Mouse (Mus musculus) cerebellum, postnatal 10 days (tissue): ENCODE measurements around the gene Ncoa7.

Experiments used
- DNase-seq, 2 experiments: peaks; one replicate each; pipeline ENCODE4 v3.0.0; 2021; ENCODE audit warnings: mixed read lengths in 2 of 2

Gene Ncoa7

GRCm38 (mm10) chr10:30787684-30788339 is 15.3 kb downstream of the Ncoa7 start:
- DNase-seq = no peak

GRCm38 (mm10) chr10:30786103-30786754 is 16.9 kb downstream of the Ncoa7 start:
- no peak for DNase-seq

DNA sequence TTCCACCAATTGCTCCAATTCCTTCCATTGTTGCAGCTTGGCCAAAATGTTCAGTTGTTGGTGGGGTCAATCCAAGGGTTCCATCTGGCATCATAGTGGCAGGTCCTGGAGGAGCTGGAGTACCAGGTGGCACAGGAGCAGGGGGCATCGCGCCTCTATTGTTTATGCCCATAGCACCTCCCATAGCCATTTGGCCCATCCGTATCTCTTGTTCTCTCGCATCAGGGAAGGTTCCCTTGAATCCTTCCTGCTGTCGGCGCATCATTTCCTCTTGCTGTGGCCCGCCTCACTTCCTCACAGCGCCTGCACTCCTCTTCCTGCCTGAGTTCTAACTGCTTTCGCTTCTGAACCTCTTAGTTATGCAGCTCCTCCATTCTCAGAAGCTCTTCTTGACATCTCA is 22.2 kb downstream of the Ncoa7 start:
- DNase-seq = peak in 1 of 2 experiments; percentile 17

GRCm38 (mm10) chr10:30778240-30778639 is 24.9 kb downstream of the Ncoa7 start:
- DNase-seq = peak; percentile 76 to 81

- peak in 1 of 2 experiments; percentile 7 for DNase-seq
These were observed 27.1 kb downstream of the Ncoa7 start for GRCm38 (mm10) chr10:30775987-30776386.

DNA sequence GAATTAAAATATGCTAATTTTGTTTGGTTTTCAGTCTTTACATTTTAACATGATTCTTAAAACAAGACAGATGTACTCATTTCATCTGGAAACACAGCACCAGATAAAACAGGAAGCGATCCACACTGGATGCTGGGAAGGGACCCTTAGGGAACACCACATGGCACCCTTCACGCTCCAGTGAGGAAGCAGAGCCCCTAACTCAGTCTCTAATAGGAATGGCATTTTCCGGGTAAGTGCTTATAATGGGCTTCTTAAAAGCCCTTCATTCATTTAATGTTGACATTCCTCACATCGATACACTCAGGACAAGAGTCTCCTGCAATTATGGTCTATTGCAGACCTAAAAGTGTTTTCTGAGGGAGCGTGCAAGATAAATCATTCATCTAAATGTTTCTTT is 27.6 kb downstream of the Ncoa7 start:
- peak in 1 of 2 experiments; percentile 32 for DNase-seq

- DNase-seq = no peak
These were observed 28.7 kb downstream of the Ncoa7 start for GRCm38 (mm10) chr10:30774396-30774795.

DNA sequence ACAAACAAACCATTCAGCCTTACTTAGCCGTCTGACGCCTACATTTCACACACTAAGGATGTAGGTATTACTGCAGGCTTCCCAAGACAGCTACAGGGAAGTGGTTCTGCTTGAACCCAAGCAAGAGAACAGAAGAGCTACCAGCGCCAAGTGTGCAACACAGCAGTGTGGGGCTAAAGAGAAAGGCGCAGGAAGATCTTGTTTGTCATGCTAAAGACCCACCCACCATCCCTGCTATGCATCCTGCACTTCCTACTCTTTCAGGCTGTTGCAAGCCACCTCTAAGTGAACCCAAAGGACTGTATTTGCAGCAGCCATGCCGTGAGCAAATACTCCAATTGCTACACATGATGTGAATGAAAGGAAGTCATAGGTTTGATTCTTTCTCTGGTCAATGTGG is 29.9 kb downstream of the Ncoa7 start:
- DNase-seq = no peak

- DNase-seq = no peak
These were observed 31.5 kb downstream of the Ncoa7 start for GRCm38 (mm10) chr10:30771417-30772158.

GRCm38 (mm10) chr10:30768820-30769219 is 34.3 kb downstream of the Ncoa7 start:
- no peak for DNase-seq

DNA sequence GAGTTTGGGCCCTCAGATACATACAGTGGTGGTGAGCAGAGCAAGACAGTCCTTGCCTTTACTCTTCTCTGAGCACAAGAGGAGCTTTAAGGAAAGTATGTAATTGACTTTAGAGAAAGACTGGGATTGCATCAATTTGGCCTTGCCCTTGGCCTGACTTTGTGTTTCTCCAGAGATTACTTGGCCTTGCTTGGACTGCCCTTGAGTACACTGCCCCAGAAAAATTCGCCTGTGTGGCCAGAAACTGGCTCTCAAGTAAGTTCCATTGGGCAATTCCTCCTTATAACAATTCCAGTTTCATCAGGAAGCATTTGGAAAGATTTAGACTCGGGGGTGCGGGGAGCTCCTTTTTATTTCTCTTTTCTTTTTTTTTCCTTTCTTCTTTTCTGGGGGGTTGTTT is 34.9 kb downstream of the Ncoa7 start:
- DNase-seq = no peak

DNA sequence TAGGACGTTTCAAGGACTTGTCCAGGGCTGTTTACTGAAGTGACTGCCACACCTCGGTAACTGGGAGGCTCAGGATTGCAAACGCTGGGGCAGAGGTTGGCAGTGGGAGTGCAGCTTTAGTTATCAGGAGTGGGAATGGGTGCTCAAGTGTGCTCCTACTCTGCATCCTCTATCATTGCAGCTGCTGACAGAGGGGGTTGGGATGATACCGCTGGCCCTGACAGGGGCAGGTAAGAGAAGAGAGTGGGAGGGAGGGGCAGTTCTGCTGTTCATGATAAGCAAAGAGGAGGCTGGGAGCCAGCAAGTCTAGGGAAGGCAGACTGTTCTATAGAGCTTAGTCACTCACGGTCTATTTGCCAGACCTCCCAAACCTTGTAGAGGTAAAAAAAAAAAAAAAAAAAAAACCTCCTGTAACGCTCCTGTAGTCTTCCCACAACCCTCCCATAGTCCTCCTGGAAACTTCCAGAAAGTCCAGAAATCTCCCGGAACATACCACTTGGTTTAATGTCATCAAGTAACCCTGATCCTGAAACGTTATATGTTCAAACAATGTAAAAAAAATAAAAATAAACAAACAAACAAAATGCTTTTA is 39.9 kb downstream of the Ncoa7 start:
- DNase-seq = no peak

- DNase-seq = no peak
These were observed 40.7 kb downstream of the Ncoa7 start for GRCm38 (mm10) chr10:30762284-30762964.

DNA sequence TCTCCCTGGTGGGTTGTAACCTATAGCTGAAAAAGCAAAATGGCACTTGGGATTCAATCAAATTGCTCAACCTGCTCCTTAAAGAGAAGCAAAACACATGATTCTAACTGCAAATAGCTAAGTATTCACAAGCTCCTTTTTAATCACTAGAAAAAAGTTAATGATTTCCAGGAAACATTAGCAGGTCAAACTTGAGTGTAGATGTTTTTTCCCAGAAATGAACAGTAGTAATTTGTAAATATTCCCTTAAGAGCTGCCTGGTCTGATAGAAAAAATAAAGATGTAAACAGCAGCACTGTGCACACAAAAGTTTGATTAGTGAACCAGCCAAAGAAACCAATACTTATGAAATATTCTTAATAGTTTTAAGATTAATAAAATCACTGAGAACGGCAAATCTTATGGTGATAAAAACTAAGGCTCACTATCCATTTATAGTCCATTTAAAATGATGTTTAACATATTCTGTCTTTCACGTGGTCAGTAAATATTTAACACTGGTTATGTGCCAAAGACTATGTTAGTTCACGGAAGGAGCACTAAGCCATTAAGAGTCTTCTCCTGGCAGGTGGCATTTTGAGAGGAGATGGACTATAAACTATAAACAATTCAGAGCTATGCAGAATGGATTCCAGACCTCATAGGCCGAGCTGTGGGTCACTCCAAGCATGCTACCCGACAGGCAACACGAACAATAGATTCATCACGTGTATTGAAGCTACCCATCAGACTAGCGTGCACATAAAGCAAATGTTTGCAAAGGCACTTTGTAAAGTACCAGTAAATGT is 43.6 kb downstream of the Ncoa7 start:
- DNase-seq = no peak

- DNase-seq = no peak
These were observed 47.1 kb downstream of the Ncoa7 start for GRCm38 (mm10) chr10:30756064-30756463.

- no peak for DNase-seq
These were observed 48.2 kb downstream of the Ncoa7 start for GRCm38 (mm10) chr10:30754825-30755457.

DNA sequence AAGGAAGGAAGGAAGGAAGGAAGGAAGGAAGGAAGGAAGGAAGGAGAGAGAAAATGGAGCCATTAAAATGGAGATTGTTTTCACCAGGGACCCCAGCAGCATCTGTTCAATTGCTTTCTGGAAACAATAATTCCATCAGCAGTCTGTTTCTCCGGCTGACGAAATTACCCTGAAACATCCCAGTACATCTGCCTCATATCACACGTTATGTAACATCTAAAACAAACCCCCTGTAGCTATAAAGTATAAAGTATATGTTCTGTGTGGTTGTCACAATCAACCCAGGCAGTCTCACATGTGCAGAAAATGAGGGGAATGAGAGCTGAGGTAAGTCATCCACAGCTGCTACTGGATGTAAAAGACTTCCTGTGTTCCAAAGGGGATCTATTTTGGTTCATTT is 49.0 kb downstream of the Ncoa7 start:
- DNase-seq = no peak

DNA sequence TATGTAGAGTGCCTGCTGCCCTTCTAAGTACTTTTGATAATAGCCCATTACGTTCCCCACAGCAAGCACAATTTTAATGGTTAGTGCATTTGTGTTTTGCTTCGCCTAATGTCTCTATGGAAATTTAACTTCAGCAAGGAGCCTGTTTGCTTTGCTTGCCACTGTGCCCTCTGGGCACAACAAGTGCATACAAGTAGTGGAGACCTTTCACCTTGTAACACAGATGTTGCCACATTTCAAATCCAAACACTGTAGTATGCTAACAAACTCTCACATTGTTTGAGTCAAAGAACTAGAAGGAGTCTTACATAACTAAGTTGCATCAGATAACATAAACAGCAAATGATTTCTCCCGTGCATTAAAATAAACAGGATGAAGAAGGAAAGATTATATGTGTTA is 50.6 kb downstream of the Ncoa7 start:
- DNase-seq = no peak

DNA sequence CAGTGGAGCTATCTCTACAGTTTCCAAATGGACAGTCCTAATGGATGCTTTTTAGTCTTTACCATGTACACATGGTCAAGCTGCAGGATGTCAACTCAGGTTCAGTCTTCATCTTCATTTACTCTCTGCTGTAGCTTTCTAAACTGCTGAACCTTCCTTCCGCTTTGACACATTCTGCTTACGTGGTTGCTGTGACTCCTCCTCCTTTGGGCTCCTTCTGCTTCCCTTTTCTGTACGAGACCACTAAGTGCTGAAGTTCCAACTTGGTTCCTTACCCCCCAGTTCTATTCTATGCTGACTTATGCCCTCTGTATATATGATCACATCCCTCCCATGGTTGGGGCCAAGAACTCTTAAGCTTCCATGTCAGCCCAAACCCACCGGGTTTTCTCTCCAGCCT is 51.5 kb downstream of the Ncoa7 start:
- no peak for DNase-seq

DNA sequence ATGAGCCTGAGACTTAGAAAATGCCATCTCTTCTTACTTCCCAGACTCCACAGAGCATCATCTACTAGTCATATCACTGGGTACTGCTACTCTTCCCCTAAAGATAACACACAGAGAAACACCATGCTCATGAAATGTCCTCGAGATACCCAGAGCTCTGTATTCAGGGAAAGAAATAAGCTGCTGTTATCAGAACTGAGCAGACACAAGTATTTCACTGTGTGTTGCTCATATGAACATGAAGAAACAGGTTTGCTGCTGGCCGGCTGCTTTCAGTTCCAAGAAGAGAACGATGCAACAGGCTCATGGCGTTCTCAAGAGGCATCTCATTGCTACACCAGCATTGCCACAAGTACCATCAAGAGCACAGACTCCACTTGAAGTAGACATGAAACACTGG is 53.3 kb downstream of the Ncoa7 start:
- DNase-seq = no peak

DNA sequence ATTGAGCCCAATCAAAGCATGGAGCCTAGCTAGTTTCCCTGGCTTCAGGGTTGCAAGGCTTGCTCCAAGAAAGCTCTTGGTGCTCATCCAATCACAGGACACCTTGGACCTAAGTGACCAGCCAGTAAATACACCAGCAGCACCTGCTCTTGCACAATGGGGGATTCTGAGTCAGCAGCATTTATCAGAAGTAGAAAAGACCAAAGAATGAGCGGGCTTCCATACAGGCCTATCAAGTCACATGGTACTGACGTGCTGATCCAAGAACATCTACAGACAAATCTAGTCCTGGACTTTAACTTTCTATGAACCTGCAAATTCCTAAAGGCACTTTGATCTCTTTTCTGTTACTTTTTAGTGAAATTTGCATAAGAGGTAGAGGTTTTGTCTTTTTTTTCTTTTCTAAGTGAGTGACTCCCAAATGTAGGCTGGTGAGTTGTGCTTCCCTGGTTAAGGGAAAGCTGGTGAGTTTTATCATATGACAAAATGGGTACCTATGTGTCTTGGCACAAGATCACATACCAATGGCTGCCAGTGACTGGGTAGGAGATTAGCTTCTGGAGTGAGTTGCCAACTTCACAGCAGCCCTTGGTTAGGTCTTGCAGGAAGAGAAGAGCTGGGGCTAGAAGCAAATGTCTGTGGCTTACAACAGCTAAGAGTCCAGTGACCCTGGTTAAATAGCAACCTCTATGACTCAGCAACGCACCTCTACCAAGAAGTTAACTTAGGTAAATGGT is 57.7 kb downstream of the Ncoa7 start:
- DNase-seq = peak; percentile 57 to 77
